Mouse (Mus musculus): ENCODE measurements around the gene Gpr107. TPM values are rescaled to one million over a fixed set of nuclear protein-coding genes. Genes with fewer than 3 reads are reported as not detected.
A peak's percentile ranks its signal among the peaks of the same experiment; 100 is the strongest.

The Gpr107 gene
- total RNA-seq, 2 experiments from 2014 or later: 21.7 to 23.4 TPM

- DNase-seq (ENCODE audit: low spot score): peak; percentile 65
Measured at GRCm38 (mm10) chr2:31194356-31195021, 42.4 kb downstream of the Gpr107 start.

- DNase-seq (ENCODE audit: low spot score): no peak
Measured at GRCm38 (mm10) chr2:31198621-31199020, 46.5 kb downstream of the Gpr107 start.

GRCm38 (mm10) chr2:31200051-31200450, 47.9 kb downstream of the Gpr107 start:
- no peak for DNase-seq (ENCODE audit: low spot score)

GRCm38 (mm10) chr2:31201851-31202250, 49.7 kb downstream of the Gpr107 start:
- no peak for DNase-seq (ENCODE audit: low spot score)

- DNase-seq (ENCODE audit: low spot score): no peak
Measured at GRCm38 (mm10) chr2:31202357-31202756, 50.2 kb downstream of the Gpr107 start.

GRCm38 (mm10) chr2:31202956-31203355, 50.8 kb downstream of the Gpr107 start:
- no peak for DNase-seq (ENCODE audit: low spot score)

- DNase-seq (ENCODE audit: low spot score): no peak
Measured at GRCm38 (mm10) chr2:31204677-31205076, 52.6 kb downstream of the Gpr107 start.

GRCm38 (mm10) chr2:31206211-31206610, 54.1 kb downstream of the Gpr107 start:
- no peak for DNase-seq (ENCODE audit: low spot score)

- DNase-seq (ENCODE audit: low spot score): no peak
Measured at GRCm38 (mm10) chr2:31206882-31207281, 54.8 kb downstream of the Gpr107 start.

GRCm38 (mm10) chr2:31208544-31209142, 56.5 kb downstream of the Gpr107 start:
- DNase-seq (ENCODE audit: low spot score): no peak

GRCm38 (mm10) chr2:31209525-31209924, 57.4 kb downstream of the Gpr107 start:
- no peak for DNase-seq (ENCODE audit: low spot score)

- DNase-seq (ENCODE audit: low spot score): no peak
Measured at GRCm38 (mm10) chr2:31210144-31210847, 58.2 kb downstream of the Gpr107 start.

GRCm38 (mm10) chr2:31211204-31211603, 59.1 kb downstream of the Gpr107 start:
- DNase-seq (ENCODE audit: low spot score): no peak

GRCm38 (mm10) chr2:31214211-31214796, 62.2 kb downstream of the Gpr107 start:
- DNase-seq (ENCODE audit: low spot score): no peak

- no peak for DNase-seq (ENCODE audit: low spot score)
Measured at GRCm38 (mm10) chr2:31218611-31219010, 66.5 kb downstream of the Gpr107 start.

GRCm38 (mm10) chr2:31219470-31219869, 67.4 kb downstream of the Gpr107 start:
- no peak for DNase-seq (ENCODE audit: low spot score)

GRCm38 (mm10) chr2:31220844-31221243, 68.7 kb downstream of the Gpr107 start:
- no peak for DNase-seq (ENCODE audit: low spot score)

GRCm38 (mm10) chr2:31221582-31221981, 69.5 kb downstream of the Gpr107 start:
- no peak for DNase-seq (ENCODE audit: low spot score)

GRCm38 (mm10) chr2:31228768-31229311, 76.7 kb downstream of the Gpr107 start:
- DNase-seq (ENCODE audit: low spot score): no peak

- DNase-seq (ENCODE audit: low spot score): no peak
Measured at GRCm38 (mm10) chr2:31239203-31239696, 87.1 kb downstream of the Gpr107 start.

- DNase-seq (ENCODE audit: low spot score): no peak
Measured at GRCm38 (mm10) chr2:31239833-31240232, 87.7 kb downstream of the Gpr107 start.

- no peak for DNase-seq (ENCODE audit: low spot score)
Measured at GRCm38 (mm10) chr2:31241639-31242038, 89.5 kb downstream of the Gpr107 start.
